Mouse (Mus musculus) lung, postnatal 0 days (tissue): ENCODE measurements at regions not wholly inside any gene's neighbourhood (a gene's known extent, or its start where the extent isn't known, plus 50 kb on each side); places are given as distances from the start of the nearest gene placed in this dataset.

Source experiments
- CTCF ChIP-seq: IDR thresholded peaks from 2 replicates; pipeline ENCODE4 v1.5.1; 2016; ENCODE audit warnings: antibody characterized with exemption, mild to moderate bottlenecking
- EP300 ChIP-seq: IDR thresholded peaks from 2 replicates; pipeline ENCODE4 v1.6.1; 2016; ENCODE audit warnings: antibody characterized with exemption, mild to moderate bottlenecking, control low read depth

DNA sequence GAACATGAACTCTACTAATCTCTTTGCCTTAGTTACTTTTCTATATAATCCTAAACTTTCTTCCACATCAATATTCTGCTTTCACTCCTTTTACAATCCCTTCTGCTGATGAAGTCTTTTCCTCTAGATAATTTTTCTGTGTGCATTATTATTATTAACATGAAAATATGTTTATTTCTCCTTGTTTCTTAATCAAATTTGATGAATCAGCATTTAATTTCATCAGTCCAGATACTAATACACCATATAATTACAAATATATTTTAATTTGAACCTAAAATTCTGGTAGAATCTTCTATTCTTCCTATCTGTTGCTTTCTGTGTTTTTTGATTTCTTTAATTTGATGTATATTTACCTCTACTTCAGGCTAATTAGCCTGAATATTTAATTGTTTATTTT lies 365.5 kb downstream of the Dcdc2c start:
- TF ChIP-seq EP300 (no peak), CTCF (no peak)
